Mouse (Mus musculus) spleen, postnatal 10 days (tissue): ENCODE data around the gene Tmem231.

Experiments used
- DNase-seq, 2 experiments: peaks; one replicate each; pipeline ENCODE4 v3.0.0; 2021 to 2022; ENCODE audit warnings: low spot score in 2 of 2

Gene Tmem231

GRCm38 (mm10) chr8:111933348-111934076 is at the start of gene Tmem231:
TSS of gene Tmem231 (minus strand) at chr8:111933881.
- peak; percentile 82 to 94 for DNase-seq

- DNase-seq, result peak in 1 of 2 experiments; percentile 35
Observed at GRCm38 (mm10) chr8:111982116-111982515, 48.4 kb upstream of the Tmem231 start.

- DNase-seq, result no peak
Observed at GRCm38 (mm10) chr8:111978147-111978546, 44.5 kb upstream of the Tmem231 start.

- no peak for DNase-seq
Observed at GRCm38 (mm10) chr8:111976326-111976725, 42.6 kb upstream of the Tmem231 start.

GRCm38 (mm10) chr8:111975706-111976105 is 42.0 kb upstream of the Tmem231 start:
- no peak for DNase-seq

GRCm38 (mm10) chr8:111974138-111974537 is 40.5 kb upstream of the Tmem231 start:
- DNase-seq, result no peak

- no peak for DNase-seq
Observed at GRCm38 (mm10) chr8:111968991-111969390, 35.3 kb upstream of the Tmem231 start.

GRCm38 (mm10) chr8:111968541-111968940 is 34.9 kb upstream of the Tmem231 start:
- no peak for DNase-seq

GRCm38 (mm10) chr8:111967246-111967870 is 33.7 kb upstream of the Tmem231 start:
- DNase-seq, result no peak

GRCm38 (mm10) chr8:111964849-111965561 is 31.3 kb upstream of the Tmem231 start:
- DNase-seq, result no peak

GRCm38 (mm10) chr8:111964351-111964750 is 30.7 kb upstream of the Tmem231 start:
- no peak for DNase-seq

- no peak for DNase-seq
Observed at GRCm38 (mm10) chr8:111963546-111963945, 29.9 kb upstream of the Tmem231 start.

- no peak for DNase-seq
Observed at GRCm38 (mm10) chr8:111963091-111963490, 29.4 kb upstream of the Tmem231 start.

GRCm38 (mm10) chr8:111962589-111962988 is 28.9 kb upstream of the Tmem231 start:
- no peak for DNase-seq

GRCm38 (mm10) chr8:111961330-111961729 is 27.6 kb upstream of the Tmem231 start:
- no peak for DNase-seq

GRCm38 (mm10) chr8:111960591-111961321 is 27.1 kb upstream of the Tmem231 start:
- no peak for DNase-seq

GRCm38 (mm10) chr8:111957231-111957630 is 23.6 kb upstream of the Tmem231 start:
- DNase-seq, result no peak

- DNase-seq, result no peak
Observed at GRCm38 (mm10) chr8:111955879-111956278, 22.2 kb upstream of the Tmem231 start.

GRCm38 (mm10) chr8:111954844-111955594 is 21.3 kb upstream of the Tmem231 start:
- no peak for DNase-seq

- DNase-seq, result no peak
Observed at GRCm38 (mm10) chr8:111951936-111952335, 18.3 kb upstream of the Tmem231 start.

GRCm38 (mm10) chr8:111951317-111951716 is 17.6 kb upstream of the Tmem231 start:
- DNase-seq, result peak in 1 of 2 experiments; percentile 63
